Mouse (Mus musculus): ENCODE results near the gene Slc16a1.
A peak's percentile ranks its signal among the peaks of the same experiment; 100 is the strongest.

The Slc16a1 gene

DNA sequence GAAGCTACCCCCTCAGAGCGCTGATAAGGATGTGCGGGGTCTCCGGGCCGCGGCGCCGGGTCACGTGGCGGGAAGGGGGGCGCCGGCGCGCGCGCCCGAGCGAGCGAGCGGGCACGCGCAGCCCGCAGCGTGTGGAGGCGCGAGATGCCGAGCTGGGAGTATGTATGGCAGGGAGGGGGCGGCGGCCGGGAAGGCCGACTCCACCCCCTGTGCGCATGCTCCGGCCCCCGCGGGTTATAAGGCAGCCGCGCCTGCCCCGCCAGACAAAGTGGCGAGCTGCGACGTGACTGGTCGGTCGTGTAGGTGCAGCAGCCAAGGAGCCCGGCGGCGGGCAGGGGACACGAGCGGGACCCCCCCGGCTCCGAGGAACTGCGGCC, at the start of gene Slc16a1:
Slc16a1 (plus strand) TSS at position 266 of the 377 bp plus-strand sequence.
- peak; percentile 93 for DNase-seq

DNA sequence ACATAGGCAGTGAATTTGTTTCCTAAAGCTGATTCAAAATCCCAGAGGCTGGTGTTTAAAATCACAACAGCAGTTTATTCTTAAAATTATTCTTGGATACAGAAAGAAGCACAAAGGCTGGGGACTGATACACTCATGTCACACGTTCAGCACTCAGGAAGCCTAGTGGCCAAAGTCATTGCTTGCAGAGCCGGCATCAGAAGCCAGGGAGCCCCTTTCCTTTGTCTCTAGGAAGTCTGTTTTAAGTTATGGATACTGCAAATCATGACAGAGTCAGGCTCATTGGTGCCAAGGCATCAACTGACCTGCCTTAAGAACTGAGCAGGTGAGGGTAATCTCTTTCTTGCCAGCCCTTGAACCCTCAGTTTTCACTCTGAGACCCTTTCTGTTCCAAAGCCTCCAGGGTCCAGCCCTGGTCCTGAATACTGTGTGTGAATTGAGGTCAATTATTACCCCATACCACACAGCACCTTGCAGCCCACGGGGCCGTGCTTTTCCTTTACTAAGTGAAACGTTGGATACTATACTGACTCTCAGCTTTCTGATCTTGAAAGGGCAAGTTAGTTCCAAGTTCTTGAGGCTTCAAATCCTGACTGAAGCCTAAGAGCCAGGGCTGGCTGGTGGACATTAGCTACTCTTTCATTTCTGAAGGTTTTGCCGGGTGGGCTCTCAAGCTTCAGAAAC, 41.9 kb upstream of the Slc16a1 start:
- peak; percentile 66 for DNase-seq

DNA sequence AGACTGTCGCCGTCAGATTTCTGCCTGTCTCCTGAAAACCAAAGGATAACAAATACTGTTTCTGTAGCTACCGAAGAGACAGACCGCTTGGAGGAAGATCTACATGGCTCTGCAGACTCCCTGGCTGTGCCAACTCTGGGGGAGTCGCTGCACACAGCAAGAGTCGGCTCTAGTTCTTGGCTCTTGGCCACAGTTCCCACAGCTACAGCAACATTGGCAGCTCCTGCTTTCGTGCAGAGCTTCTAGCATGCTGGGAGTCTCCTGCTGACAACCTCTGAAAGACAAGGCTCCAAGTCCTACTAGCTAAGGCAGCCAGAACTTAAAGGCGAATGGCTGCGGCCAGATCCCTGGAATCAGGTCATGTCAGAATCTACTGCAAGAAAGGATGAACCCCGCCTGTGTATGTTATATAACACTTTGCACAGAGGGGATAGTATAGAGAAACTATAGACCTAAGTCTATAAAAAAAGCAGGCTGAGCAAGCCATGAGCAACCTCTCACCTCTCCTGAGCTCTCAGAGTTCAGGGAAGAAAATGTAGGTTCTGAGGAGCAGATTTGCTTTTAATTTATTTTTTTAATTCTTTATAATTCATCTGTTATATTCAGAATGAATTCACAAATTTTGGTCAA, 41.2 kb upstream of the Slc16a1 start:
- DNase-seq = peak; percentile 97

DNA sequence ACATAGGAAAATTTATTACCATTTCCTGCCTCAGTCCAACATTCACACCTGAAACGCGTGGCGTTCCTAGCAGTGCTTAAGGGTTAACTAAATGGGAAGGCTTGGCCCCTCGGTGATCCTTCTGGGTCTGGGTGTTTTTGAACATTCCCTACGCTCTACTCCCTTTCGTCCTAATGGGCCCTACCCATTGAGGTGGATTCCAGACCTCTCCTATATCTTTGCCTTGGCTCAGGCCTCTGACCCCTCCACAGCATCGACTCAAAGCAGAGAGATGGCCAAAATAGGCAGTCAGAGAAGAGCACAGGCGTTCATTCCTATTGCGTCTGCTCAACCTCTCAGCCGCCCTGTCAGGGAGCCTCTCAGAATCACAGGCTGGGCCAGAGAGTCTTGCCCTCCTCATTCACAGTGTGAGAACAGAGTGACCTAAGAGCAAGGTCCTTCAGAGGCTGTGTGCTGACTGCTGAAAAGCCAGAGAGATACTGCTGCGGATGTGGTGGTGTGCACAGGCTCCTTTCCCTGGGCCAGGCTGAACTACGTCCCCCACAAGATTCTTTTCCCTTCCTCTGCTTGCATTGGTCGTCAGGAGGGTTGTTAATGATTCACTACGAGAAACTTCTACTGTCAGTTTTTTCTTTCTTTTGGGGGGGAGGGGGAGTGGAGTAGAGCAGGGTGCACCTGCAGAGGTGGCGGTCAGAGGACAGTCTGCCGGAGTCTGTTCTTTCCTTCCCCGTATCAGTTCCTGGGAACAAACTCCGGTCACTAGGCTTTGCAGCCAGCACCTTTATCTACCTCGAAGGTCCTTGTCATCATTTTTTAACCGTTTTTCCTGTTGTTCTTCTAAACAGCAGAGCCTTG, 38.9 kb upstream of the Slc16a1 start:
- DNase-seq = no peak

DNA sequence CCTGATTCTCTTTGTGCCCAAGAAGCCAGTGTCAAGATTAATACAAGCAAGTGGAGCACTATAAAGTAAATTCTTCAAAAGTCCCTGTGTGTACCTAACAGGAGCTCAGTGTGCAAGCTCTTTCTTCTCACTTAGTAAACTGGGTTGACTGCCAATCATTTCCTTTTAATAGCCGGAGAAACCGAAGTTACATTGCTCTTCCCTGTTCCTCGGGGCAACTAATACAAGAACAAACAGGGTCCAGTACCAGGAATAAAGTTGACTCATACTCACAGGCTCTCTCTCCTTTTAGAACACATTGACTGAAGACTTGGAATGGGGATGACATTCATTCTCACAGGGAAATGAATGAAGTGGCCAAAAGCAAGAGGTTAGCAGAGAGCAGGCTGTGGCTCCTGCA, 37.8 kb upstream of the Slc16a1 start:
- DNase-seq = no peak

DNA sequence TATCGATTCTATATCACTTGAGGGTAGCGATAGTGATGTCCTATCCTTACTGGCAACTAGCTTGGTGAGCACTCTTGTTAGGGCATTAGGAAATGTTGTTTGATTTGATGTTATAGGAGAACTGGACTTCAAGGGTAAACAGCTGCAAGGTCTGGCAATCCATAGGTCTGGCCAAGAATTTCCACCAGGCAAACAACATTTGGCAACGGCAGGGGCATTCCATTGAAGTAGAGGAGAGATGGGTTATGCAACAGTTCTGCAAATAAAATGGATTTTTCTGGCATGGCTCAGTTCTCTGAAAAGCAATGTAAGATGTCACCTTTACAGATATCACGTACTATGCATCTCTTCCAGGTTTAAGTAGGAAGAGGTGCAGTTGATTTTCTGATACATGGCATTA, 36.8 kb upstream of the Slc16a1 start:
- no peak for DNase-seq

DNA sequence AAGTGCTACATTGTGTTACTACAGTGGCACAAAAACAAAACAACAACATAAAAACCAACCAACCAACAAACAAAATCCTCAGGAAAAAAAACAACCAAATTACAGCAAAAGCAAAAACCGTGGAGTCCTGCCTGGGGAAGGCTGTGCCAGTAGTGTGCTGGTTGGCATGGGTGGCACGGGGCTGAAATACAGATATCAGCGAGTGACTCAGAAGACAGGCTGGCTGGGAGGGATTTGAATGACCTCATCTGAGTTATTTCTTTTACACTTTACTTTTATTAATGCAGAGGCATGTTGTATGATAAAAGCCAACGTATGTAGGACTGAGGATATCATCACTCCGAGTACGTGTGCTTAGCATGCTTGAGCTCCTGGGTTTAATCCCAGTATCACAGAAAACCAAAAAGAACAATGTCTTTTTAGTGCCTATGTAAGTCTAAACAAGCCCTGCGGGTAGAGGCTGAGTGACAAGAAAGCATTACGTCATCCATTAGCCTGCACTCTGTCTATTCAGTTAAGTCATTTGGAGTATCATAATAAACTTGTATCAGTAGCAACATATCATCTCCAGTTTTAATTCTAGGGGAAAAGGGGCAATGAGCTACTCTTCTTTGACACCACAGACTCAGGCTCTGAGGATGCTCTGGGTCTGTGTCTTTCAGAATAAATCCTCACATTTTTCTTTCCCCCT, 28.6 kb upstream of the Slc16a1 start:
- DNase-seq = no peak

DNA sequence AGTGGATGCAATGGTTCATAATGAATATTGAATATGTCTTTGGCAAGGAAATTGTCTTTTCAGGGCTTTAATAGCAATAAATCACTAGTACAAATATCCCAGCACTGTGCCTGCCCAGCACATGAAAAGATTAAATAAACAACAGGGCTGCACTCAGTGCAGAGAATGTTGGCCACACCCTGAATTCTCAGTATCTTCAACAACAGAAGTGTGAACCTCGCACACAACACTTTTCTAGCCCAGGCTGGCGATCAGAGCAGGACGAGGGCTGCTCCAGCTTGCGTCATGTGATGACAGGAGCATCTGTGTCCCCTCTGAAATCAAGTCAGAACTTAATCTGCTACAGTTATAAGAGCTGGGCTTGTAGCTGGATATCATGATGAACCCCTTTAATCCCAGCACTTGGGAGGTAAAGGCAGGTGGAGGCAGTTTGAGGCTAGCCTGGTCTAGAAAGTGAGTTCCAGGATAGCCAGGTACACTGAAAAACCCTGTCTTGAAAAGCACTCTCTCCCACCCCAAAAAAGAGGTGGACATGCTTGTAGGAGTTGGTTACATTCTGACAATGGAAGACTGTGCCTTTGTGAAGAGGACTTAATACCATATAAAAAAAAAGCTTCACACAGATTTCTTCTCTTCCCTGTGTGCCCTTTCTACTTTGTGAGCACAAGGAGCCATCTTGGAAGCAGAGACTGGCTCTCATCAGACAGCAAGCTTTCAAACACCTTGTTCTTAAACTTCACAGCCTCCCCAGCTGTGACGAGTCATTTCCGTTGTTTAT, 27.8 kb upstream of the Slc16a1 start:
- no peak for DNase-seq

DNA sequence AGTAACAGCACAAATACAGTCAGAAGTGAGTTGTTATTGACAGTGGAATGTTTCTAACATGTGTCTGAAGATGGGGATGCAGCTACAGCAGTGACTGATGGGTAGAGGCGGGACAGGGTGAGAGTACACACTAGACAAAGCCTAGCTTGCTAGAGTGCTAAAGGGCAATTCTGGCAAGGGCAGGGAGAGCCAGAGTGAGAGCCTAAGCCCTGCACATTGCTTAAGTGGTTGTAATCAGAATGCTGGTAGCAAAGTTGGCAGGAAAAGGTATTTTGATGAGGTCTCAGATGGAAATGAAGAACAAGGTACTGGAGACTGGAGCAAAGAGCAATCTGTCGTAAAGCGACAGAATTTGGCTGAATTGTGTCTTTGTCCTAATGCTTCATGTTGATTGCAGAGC, 26.5 kb upstream of the Slc16a1 start:
- DNase-seq = no peak

DNA sequence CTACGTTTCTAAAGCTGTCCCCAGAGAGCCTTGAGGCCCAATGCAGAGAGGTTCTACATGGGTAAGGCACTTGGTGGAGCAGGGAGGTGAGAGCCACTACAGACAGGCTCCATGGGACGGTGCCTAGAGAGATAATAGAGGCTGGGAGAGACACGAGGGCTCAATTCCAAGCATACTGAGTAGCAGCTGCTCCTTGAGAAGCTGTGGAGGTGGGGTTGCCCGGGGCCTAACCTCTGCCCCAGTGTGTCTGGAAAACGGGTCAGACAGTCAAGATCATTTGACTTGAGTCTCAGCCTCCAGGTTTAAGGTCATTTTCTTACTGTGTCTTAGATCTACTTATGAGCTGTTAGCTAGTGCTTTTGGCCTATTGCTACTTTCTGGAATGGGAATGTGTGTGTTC, 25.4 kb upstream of the Slc16a1 start:
- no peak for DNase-seq

DNA sequence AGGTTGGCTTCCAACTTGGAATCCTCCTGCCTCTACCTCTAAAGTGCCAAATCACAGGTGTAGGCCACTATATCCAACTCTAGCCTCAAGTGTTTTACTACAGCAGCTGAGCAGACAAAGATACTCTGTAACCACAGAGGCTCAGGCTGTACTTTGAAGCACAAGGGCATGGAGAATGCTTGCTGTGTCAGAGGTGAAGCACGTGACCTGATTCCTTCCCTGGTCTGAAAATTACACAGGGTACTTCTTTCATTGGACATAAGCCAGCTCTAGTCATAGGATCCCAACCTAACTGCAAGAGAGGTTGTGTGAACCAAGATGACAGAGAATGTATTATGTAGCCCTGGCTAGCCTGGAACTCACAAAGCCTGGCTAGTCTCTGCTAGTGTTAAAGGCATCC, 24.4 kb upstream of the Slc16a1 start:
- DNase-seq = no peak

DNA sequence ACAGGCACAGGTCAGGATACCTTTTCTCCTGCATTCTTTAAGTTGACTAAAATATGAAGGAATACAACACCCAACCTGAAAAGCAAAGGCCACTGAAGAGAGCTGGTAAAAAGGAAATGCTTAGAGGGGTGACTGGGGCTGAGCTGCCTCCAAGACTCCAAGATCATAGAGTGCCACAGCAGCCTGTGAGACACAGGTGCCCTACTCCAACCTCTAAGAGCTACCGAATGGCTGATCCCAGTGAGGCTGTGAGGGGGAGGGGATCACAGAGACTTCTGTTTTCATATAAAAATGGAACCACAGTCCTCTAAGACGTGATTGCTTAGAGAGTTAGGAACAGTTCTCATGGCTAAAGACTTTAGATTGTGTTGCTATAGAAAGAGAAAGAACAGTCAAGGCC, 23.3 kb upstream of the Slc16a1 start:
- no peak for DNase-seq

DNA sequence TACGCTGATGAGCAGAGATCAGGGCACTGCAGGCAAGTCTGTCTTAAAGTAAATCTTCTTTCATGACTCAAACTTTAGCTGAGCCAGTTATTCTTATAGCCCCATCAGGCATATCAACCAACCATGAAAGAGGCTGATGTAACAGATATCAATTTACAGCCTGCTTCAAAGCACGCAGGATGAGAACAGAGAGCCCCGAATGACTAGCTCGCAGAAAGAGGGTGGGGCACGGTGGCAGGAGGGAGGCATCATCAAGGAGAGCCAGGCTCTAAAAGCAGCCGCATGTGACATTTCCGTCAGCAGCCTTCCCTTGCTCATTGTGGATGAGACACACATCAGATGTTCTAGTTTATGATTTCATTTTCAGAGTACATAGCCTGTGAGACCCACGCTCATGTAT, 22.3 kb upstream of the Slc16a1 start:
- no peak for DNase-seq

DNA sequence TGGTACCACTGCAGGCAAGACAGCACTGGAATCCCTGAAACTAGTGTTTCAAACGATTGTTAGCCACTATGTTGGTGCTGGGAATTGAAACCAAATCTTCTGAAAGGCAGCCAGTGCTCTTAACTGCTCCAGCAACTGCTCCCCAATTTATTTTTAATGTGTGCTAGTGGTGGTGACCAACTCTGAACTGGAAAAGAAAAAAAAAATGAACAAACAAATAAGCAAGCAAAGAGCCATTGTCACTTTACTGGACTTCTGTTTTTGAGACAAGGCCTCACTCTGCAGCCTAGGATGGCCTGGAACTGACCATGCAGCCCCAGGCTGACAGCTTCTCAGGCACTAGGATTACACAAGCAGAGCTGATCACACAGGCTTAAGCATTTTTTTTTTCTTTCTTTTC, 16.6 kb upstream of the Slc16a1 start:
- no peak for DNase-seq

DNA sequence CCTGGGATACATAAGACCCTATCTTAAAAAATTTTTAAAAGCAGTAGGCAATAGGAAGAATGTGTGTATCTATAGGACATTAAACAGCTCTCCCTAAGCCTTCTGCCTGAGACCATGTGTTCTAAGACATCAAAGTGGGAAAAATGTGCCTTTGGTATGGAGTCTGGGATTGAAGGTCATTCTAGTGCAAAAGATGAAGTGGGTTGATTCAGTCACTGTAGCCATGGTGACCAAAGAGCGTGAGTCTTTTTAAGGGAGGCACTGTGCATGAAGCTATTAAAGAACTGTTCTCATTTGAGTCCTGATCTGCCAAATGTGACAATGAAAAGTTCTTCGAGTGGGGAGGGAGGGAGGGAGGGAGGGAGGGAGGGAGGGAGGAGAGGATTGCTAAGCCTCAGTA, 8.7 kb upstream of the Slc16a1 start:
- no peak for DNase-seq

DNA sequence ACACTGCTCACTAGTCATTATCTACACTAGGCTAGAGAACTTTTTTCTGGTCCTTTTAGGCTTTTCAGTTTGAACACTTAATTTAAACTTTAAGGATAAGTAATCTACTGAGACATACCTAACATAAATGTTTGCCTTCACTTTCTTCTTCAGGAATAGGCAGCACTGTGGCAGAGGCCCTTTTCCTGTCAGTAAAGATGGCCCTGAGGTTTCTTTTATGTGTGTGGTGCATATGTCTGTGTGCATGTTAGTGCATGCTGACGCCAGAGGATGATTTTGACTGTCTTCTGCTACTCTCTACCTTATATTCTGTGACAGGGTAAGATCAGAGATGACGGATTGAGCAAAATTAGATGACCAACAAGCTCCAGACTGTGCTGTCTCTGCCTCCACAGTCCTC, 7.5 kb upstream of the Slc16a1 start:
- DNase-seq = no peak

DNA sequence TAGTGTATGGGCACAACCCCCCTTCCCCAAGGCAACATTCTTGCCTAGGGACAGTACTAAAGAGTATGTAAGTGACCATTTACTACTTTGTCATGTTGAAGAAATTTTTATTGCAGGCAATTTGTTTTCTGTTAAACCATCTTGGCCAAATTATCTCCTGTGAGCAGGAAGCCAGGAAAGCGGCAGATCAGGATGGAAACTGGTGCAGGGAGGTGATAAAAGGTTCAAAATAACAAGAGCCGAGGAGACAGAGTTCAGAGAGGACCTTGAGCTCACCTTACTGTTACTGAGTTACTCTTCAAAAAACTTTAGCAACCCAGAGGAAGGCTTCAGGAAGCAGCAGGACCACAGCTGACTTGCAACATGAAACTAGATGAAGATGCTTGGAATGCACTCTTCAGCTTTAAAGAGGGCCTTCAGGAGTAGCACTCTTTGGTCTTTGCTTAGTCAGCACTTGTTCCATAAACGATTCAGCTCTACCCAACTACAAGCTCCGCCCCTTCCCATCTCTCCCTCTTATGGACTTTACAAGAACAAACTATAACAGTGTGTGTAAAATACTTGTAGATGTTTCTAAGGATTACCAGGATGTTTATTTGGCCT, 5.8 kb upstream of the Slc16a1 start:
- DNase-seq = no peak

DNA sequence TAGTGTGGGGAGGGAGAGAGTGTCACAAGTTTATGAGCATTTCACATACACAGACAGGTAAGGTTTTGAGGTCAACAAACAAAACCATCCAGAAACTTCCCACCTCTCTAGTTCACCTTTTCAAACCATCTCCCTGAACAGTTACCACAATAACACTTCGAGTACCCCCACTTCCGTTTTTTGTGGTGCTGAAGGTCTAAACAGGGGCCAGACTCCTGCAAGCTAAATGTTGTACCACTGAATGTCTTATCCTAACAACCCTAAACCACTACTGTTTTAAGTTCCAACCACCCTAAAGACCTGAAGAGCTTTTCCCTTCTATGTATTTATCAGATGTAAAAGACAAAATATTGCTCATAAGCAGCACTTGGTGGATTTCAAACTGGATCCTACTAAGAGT, 2.0 kb upstream of the Slc16a1 start:
- no peak for DNase-seq

DNA sequence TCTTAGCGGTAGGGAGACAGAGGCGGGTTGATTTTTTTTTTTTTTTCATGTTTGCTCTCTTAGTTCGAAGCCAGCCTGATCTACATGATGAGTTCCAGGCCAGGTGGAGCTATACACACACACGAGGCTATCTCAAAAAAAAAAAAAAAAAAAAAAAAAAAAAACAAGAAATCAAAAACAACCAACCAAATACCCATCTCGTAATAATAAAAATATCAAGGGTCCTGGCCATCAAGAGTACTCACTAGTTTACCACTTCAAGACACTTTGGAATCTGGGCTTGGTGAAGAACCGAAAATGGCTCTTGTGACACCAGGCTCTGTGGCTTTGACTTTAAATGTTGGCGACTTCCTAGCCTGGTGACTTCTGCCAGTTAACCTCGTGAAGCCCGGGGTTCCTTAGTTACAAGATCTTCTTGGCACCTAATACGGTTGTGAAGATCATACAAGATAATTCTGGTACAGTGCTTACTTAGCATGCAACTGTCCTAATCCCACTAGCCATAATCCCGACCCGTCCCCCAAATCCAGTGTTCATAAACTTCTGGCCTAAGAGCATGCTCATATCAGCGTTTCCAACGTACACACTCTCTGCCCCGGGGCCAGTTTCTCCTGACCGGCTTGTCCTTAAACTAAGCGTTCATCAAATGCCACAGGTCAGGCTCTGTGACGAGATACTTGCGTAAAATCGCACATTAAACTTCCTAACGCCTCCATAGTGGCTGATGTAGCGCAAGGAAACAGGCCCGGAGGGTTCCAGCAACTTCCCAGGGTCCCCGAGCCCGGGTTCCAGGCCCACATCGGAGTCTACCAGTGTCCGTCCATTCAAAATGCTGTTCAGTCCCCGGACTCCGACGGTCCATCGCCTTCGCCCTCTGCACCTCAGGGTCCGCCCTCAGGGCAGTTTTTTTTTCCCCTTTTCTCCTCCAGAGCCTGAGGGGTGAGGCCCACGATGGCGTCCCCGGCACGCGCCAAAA, 753 bp upstream of the Slc16a1 start:
- peak; percentile 67 for DNase-seq

DNA sequence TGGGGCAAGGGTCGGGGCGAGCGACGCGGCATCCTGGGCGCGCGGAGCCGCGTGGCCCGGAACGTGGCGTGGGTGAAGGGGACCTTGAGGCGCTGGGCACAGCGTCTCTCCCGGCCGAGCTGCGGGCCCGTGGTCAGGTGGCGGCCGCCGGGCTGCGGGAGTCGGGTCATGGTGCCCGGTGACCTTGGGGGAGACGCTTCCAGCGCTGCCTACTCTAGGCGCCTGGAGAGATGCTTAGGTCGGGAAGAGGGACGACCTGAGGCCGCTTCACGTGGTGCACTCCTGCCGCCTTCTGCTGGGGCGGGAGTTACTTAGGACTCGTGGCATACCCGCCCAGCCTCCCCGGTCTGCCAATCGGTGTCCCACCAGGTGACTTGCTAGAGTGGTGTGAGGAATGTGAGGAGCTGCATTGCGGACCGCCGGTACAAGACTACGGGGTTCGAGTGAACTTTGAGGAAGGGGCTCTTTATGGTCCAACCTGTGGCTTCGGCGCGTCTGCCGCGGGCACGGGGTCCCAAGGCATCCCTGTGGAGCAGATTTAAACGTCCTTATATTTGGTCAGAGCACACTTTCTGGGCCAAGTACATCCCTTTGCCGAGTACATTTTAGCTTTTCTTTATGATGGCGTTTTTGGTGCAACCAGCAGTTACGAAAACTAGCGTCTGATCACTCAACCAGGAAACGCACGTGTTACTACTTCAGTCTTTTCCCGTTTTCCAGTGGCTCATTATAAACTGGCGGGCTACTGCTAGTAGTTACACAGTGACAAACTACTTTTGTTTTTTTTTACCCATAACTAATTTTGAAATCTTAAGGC, 672 bp downstream of the Slc16a1 start:
- peak; percentile 77 for DNase-seq
